Mouse (Mus musculus) spleen, adult 10 weeks (tissue): Measurements from ENCODE around the gene Agxt2. TPM values are rescaled to one million over a fixed set of nuclear protein-coding genes. Genes with fewer than 3 reads are reported as not detected.

Experiments
- polyA plus RNA-seq: library from polyadenylated mRNA; stranded (reverse); fragments of 350-450 nt; fragmentation: Illumina TruSeq; extraction: RNeasy Lipid Tissue Mini Kit (QIAGEN cat#74804); gene quantifications from one replicate; pipeline ENCODE4 v1.2.3, GENCODE M21; 2015; ENCODE audit warnings: low replicate concordance; ENCODE audit not compliant: insufficient read depth

The Agxt2 gene
- polyA plus RNA-seq = not detected

GRCm38 (mm10) chr15:10358039-10358948 is at the start of gene Agxt2:
TSS of gene Agxt2 (plus strand) at chr15:10358532.

DNA sequence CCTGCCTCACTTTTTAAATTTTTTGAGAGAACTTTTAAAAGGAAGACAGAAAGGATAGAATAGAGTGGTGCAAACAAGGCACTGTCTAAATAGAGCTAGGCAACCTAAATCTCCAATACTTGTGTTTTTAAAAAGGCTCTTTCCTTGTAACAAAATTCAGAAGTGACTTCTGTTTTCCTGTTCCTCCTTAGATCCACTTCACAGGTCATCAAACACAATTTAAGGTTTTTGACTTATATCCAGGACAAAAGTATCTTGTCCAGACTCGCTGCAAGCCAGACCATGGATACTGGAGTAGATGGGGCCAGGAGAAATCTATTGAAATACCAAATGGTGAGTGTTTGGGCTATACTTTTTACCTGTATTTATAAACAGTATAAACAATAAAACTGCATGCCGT is 33.3 kb upstream of the Agxt2 start, which contains the start of gene Gm21973:
Gene Gm21973, plus strand, starts transcription at position 301 of the 400 bp plus-strand sequence.

Other genes starting within 250 kb of the Agxt2 start
- 0.50 TPM for gene Prlr, start 181.3 kb upstream of the Agxt2 start, polyA plus RNA-seq
- not detected for gene Gm21973, start 33.2 kb upstream of the Agxt2 start, polyA plus RNA-seq
- gene Dnajc21, start 112.0 kb downstream of the Agxt2 start, polyA plus RNA-seq = 40.4 TPM
- gene Brix1, start 127.4 kb downstream of the Agxt2 start, polyA plus RNA-seq = 51.2 TPM
- gene Rad1, start 127.5 kb downstream of the Agxt2 start, polyA plus RNA-seq = 39.9 TPM
- gene Ttc23l, start 200.1 kb downstream of the Agxt2 start, polyA plus RNA-seq = not detected